Mouse (Mus musculus) embryonic stem cell, embryonic (primary cell): ENCODE measurements around the gene Rnase4.

Source experiments
- CTCF ChIA-PET, 4 experiments: fragments of 300-600 bp in 2 of 4; fragments of 350-600 bp in 2 of 4; sonication (Branson Sonifier 250); formaldehyde crosslinking; loops; one replicate each; lab custom pipeline; 2022; ENCODE audit warnings: inconsistent platforms in 2 of 4; lab: Charles Lee
- POLR2A ChIA-PET, 4 experiments: fragments of 300-600 bp in 2 of 4; fragments of 350-600 bp in 2 of 4; sonication (Branson Sonifier 250); formaldehyde crosslinking; loops; one replicate each; lab custom pipeline; 2022; ENCODE audit warnings: antibody characterized with exemption in 4 of 4, inconsistent platforms in 1 of 4; lab: Charles Lee

Gene Rnase4

GRCm38 (mm10) chr14:51098921-51099320, 8.0 kb downstream of the Rnase4 start:
- CTCF ChIA-PET: interaction anchor here (0.5 to 2.1 kb wide), 17 partner anchors 9 to 784 kb away, joined by 3 to 82 read pairs (median 4); no protein-coding TSS in a partner anchor
- POLR2A ChIA-PET: interaction anchor here in 2 of 4 experiments (1.0 to 1.6 kb wide), 4 partner anchors 10 to 672 kb away, joined by 3 to 14 read pairs (median 6); no protein-coding TSS in a partner anchor

GRCm38 (mm10) chr14:51101284-51101683, 10.4 kb downstream of the Rnase4 start:
- POLR2A ChIA-PET: no interaction called here
- CTCF ChIA-PET: no interaction called here

- ChIA-PET POLR2A (no interaction called here), CTCF (no interaction called here)
Measured at GRCm38 (mm10) chr14:51103217-51103616, 12.3 kb downstream of the Rnase4 start.

GRCm38 (mm10) chr14:51104366-51104765, 13.5 kb downstream of the Rnase4 start:
- ChIA-PET CTCF (interaction anchor here in 3 of 4 experiments (0.6 to 0.8 kb wide), 3 partner anchors 136 to 928 kb away, joined by 3 to 4 read pairs (median 3); no protein-coding TSS in a partner anchor), POLR2A (no interaction called here)

- CTCF ChIA-PET: interaction anchor here in 1 of 4 experiments (0.6 kb wide), 1 partner anchor 140 kb away, joined by 3 read pairs; no protein-coding TSS in a partner anchor
- POLR2A ChIA-PET: no interaction called here
Measured at GRCm38 (mm10) chr14:51106449-51106967, 15.6 kb downstream of the Rnase4 start.

GRCm38 (mm10) chr14:51111966-51112365, 21.1 kb downstream of the Rnase4 start:
- ChIA-PET POLR2A (no interaction called here), CTCF (no interaction called here)

- POLR2A ChIA-PET: interaction anchor here in 1 of 4 experiments (0.7 to 1.2 kb wide), 4 partner anchors 14 to 205 kb away, joined by 3 to 4 read pairs (median 3); no protein-coding TSS in a partner anchor
- CTCF ChIA-PET: interaction anchor here in 1 of 4 experiments (0.5 kb wide), 1 partner anchor 15 kb away, joined by 4 read pairs; no protein-coding TSS in a partner anchor
Measured at GRCm38 (mm10) chr14:51113476-51113875, 22.6 kb downstream of the Rnase4 start.

- CTCF ChIA-PET: no interaction called here
Measured at GRCm38 (mm10) chr14:51113916-51114560, 23.2 kb downstream of the Rnase4 start, which contains the start of gene Eddm3b. Gene Eddm3b (plus strand): TSS chr14:51114426.

GRCm38 (mm10) chr14:51125684-51126083, 34.8 kb downstream of the Rnase4 start:
- CTCF ChIA-PET: no interaction called here
- POLR2A ChIA-PET: interaction anchor here in 1 of 4 experiments (0.6 kb wide), 1 partner anchor 264 kb away, joined by 3 read pairs; no protein-coding TSS in a partner anchor

More at GRCm38 (mm10) chr14:51113916-51114560, 23.2 kb downstream of the Rnase4 start, which contains the start of gene Eddm3b:
- POLR2A ChIA-PET: interaction anchor here in 1 of 4 experiments (1.2 kb wide), 1 partner anchor 16 kb away, joined by 3 read pairs; no protein-coding TSS in a partner anchor

GRCm38 (mm10) chr14:51127648-51128258, 36.9 kb downstream of the Rnase4 start:
- ChIA-PET POLR2A (interaction anchor here in 1 of 4 experiments (0.5 to 0.9 kb wide), 2 partner anchors 14 to 347 kb away, joined by 3 to 4 read pairs; no protein-coding TSS in a partner anchor), CTCF (interaction anchor here in 1 of 4 experiments (0.8 kb wide), 1 partner anchor 103 kb away, joined by 3 read pairs; no protein-coding TSS in a partner anchor)

- POLR2A ChIA-PET: no interaction called here
- CTCF ChIA-PET: interaction anchor here in 2 of 4 experiments (0.6 to 0.8 kb wide), 2 partner anchors 104 to 1702 kb away, joined by 3 to 8 read pairs; no protein-coding TSS in a partner anchor
Measured at GRCm38 (mm10) chr14:51128775-51129623, 38.1 kb downstream of the Rnase4 start.

- ChIA-PET CTCF (no interaction called here), POLR2A (no interaction called here)
Measured at GRCm38 (mm10) chr14:51129624-51129975, 38.7 kb downstream of the Rnase4 start.

- ChIA-PET POLR2A (interaction anchor here in 1 of 4 experiments (1.5 kb wide), 1 partner anchor 51 kb away, joined by 3 read pairs; no protein-coding TSS in a partner anchor), CTCF (interaction anchor here in 2 of 4 experiments (0.6 kb wide), 2 partner anchors 35 to 137 kb away, joined by 3 to 4 read pairs; no protein-coding TSS in a partner anchor)
Measured at GRCm38 (mm10) chr14:51130315-51130940, 39.6 kb downstream of the Rnase4 start.

GRCm38 (mm10) chr14:51131086-51131815, 40.4 kb downstream of the Rnase4 start:
- POLR2A ChIA-PET: interaction anchor here in 1 of 4 experiments (0.9 to 1.5 kb wide), 2 partner anchors 8 to 52 kb away, joined by 3 read pairs; partner anchors contain the start of gene Rnase6
- CTCF ChIA-PET: interaction anchor here in 2 of 4 experiments (0.6 kb wide), 2 partner anchors 34 to 136 kb away, joined by 3 to 4 read pairs; no protein-coding TSS in a partner anchor

GRCm38 (mm10) chr14:51132372-51132771, 41.5 kb downstream of the Rnase4 start:
- ChIA-PET POLR2A (no interaction called here), CTCF (no interaction called here)

- ChIA-PET POLR2A (interaction anchor here in 1 of 4 experiments (1.2 kb wide), 1 partner anchor 13 kb away, joined by 3 read pairs; no protein-coding TSS in a partner anchor), CTCF (no interaction called here)
Measured at GRCm38 (mm10) chr14:51140342-51140741, 49.5 kb downstream of the Rnase4 start.

- ChIA-PET CTCF (no interaction called here), POLR2A (no interaction called here)
Measured at GRCm38 (mm10) chr14:51142119-51142518, 51.2 kb downstream of the Rnase4 start.
